Mouse (Mus musculus) limb, embryonic 14.5 days (tissue): Measurements from ENCODE around the gene Memo1. TPM values are rescaled to one million over a fixed set of nuclear protein-coding genes. Genes with fewer than 3 reads are reported as not detected.
A peak's percentile ranks its signal among the peaks of the same experiment; 100 is the strongest.

ENCODE experiments used
- ATAC-seq: fragments of 200-750 bp; cut with Nextera tagmentation; 2 replicates; pipeline ENCODE4 v1.8.0; 2017; ENCODE audit warnings: low read depth, moderate number of reproducible peaks, moderate TSS enrichment; ENCODE audit not compliant: low FRiP score
- DNase-seq: peaks from one replicate; pipeline ENCODE4 v3.0.0-alpha.2; 2015; ENCODE audit warnings: low spot score
- H3K27ac ChIP-seq: fragments of 300-500 bp; sonication (generic); replicated peaks from 2 replicates; pipeline ENCODE4 v1.5.1; 2014; ENCODE audit warnings: low read depth, mild to moderate bottlenecking, low read length, moderate library complexity, mixed read lengths
- H3K27me3 ChIP-seq: fragments of 300-500 bp; sonication (generic); 2 replicates; pipeline ENCODE4 v1.6.1; 2014; ENCODE audit warnings: low read length, mixed read lengths; ENCODE audit not compliant: control insufficient read depth, insufficient read depth
- H3K36me3 ChIP-seq: fragments of 300-500 bp; sonication (generic); 2 replicates; pipeline ENCODE4 v1.6.1; 2014; ENCODE audit warnings: mild to moderate bottlenecking, low read length, moderate library complexity, mixed read lengths; ENCODE audit not compliant: control insufficient read depth, insufficient read depth
- H3K4me1 ChIP-seq: fragments of 300-500 bp; sonication (generic); 2 replicates; pipeline ENCODE4 v1.6.1; 2014; ENCODE audit warnings: antibody characterized with exemption, low read length, mixed read lengths; ENCODE audit not compliant: control insufficient read depth, insufficient read depth
- H3K4me2 ChIP-seq: fragments of 300-500 bp; sonication (generic); replicated peaks from 2 replicates; pipeline ENCODE4 v1.6.1; 2014; ENCODE audit warnings: low read depth, mild to moderate bottlenecking, low read length, moderate library complexity; ENCODE audit not compliant: severe bottlenecking
- H3K4me3 ChIP-seq: fragments of 300-500 bp; sonication (generic); replicated peaks from 2 replicates; pipeline ENCODE4 v1.5.1; 2014; ENCODE audit warnings: low read length
- H3K9ac ChIP-seq: fragments of 300-500 bp; sonication (generic); 2 replicates; pipeline ENCODE4 v1.6.1; 2014; ENCODE audit warnings: mild to moderate bottlenecking, low read depth, low read length, moderate library complexity; ENCODE audit not compliant: severe bottlenecking
- H3K9me3 ChIP-seq: fragments of 300-500 bp; sonication (generic); 2 replicates; pipeline ENCODE4 v1.6.1; 2016; ENCODE audit warnings: low read length; ENCODE audit not compliant: control insufficient read depth
- POLR2A ChIP-seq: fragments of 200-500 bp; IDR thresholded peaks from 2 replicates; pipeline ENCODE4 v1.8.0; 2012; ENCODE audit warnings: inconsistent platforms, mild to moderate bottlenecking, moderate library complexity, borderline replicate concordance; ENCODE audit not compliant: insufficient read depth, insufficient read length; ENCODE audit errors: extremely low read depth
- WGBS: fragments of 180-500 bp; shearing (Covaris S2); extraction: QIAGEN DNeasy Blood & Tissue Kit; methylation state at CpG from one replicate; pipeline ENCODE4 v1.1.7; 2014; 5-methylcytosine and 5-hydroxymethylcytosine counted together
- polyA plus RNA-seq, 2 experiments: library from polyadenylated mRNA; depleted of rRNA in 1 of 2; stranded (reverse) in 1 of 2; unstranded in 1 of 2; fragments of >200 nt; fragmentation: Nextera tagmentation in 1 of 2; extraction: Ambion mirVana in 1 of 2; gene quantifications; 2 replicates each; pipeline versions ENCODE4 v1.2.1 to v1.2.3; 2012 to 2014

Gene Memo1
- polyA plus RNA-seq, 2 experiments = 75.0 to 98.9 TPM

- Histone ChIP-seq H3K27ac (no peak overlapping the region), H3K36me3 (no peaks in the 10 kb centered on the region), H3K4me1 (peaks cover 25% of the 10 kb centered on the region), H3K4me3 (no peak overlapping the region), H3K27me3 (no peaks in the 10 kb centered on the region), H3K4me2 (no peak overlapping the region), H3K9ac (no peak overlapping the region), H3K9me3 (no peaks in the 10 kb centered on the region)
- DNase-seq = no peak
- no peak for TF ChIP-seq POLR2A
- ATAC-seq = no peak
- 32% methylated on average over 1 of the region's 1 CpGs for WGBS
Observed at GRCm38 (mm10) chr17:74265636-74266035, 29.7 kb downstream of the Memo1 start.

DNA sequence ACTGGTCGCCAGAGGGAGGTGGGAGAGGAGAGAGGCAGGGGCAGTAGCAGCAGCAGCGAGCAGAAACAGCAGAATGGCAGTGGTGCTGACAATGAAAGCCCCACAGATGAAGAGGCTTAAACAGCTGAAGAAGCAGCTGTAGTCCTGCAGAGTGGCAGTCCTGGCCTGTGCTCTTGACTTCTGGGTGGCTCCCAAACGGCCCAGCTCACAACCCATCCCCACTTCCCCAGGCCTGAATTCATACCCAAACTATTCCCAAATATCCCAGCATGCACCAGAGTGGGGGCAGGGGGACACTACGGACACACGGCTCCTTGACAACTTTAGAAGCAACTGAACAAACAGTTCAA lies 30.2 kb downstream of the Memo1 start:
- Histone ChIP-seq H3K36me3 (no peaks in the 10 kb centered on the region), H3K27ac (peak overlapping the region; percentile 11; the same call in 1 of the 2 replicates), H3K9ac (no peak overlapping the region), H3K9me3 (no peaks in the 10 kb centered on the region), H3K4me3 (no peak overlapping the region), H3K27me3 (no peaks in the 10 kb centered on the region), H3K4me2 (no peak overlapping the region), H3K4me1 (peaks cover 25% of the 10 kb centered on the region)
- peak; percentile 83 for ATAC-seq
- no peak for TF ChIP-seq POLR2A
- DNase-seq = peak; percentile 31
- 22% methylated on average over 5 of the region's 5 CpGs for WGBS

DNA sequence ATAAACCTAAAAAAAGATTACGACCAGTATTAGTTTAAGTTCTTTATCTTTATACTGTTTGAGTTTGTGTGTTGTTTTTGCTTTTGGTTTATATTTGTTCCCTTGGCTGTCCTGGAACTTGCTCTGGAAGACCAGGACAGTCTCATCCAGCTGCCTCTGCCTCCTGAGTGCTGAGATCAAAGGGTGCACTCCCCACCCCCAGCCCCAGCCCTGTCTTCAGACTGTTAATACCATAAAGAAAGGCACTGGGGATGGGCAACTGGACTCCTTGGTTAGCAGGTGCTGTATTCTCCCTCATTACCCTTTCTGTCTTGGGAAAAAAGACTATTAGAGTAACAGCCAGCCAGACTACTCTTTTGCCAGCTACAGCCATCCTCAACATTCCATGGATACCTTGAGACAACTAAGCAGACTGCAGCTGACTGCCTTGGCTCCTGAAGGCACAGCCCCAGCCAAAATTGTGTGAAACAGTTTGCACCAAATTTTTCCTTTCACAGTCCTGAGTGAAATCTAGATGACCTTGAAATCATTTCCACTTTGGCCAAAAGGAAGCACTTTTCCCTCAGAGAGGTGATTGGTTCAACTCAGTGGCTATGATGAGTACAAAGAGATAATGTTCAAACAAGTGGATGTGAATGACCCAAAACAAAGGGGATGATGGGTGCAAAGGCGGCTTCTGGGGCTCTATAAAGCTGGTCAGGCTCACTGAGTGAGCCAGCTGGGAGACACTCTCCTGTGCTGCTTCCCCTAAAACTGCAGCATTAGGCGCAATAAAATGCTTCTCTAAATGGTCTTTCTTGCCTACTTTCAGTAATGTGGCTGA lies 30.8 kb downstream of the Memo1 start:
- TF ChIP-seq POLR2A = no peak
- Histone ChIP-seq H3K4me3 (no peak overlapping the region), H3K9me3 (no peaks in the 10 kb centered on the region), H3K9ac (no peak overlapping the region), H3K27ac (peak overlapping the region; percentile 11; the same call in 1 of the 2 replicates), H3K4me2 (no peak overlapping the region), H3K36me3 (no peaks in the 10 kb centered on the region), H3K27me3 (no peaks in the 10 kb centered on the region), H3K4me1 (peaks cover 25% of the 10 kb centered on the region)
- 28% methylated on average over 3 of the region's 3 CpGs for WGBS
- DNase-seq (peak; percentile 36), ATAC-seq (0 out of 2 replicates have a peak, but pooled peaks have one; percentile 20)

- H3K9me3 ChIP-seq = no peaks in the 10 kb centered on the region
- H3K4me3 ChIP-seq = no peak overlapping the region
- peaks cover 3% of the 10 kb centered on the region for H3K36me3 ChIP-seq
- H3K27me3 ChIP-seq = no peaks in the 10 kb centered on the region
- no peak overlapping the region for H3K4me2 ChIP-seq
- ATAC-seq (no peak), DNase-seq (no peak)
- H3K4me1 ChIP-seq = peaks cover 25% of the 10 kb centered on the region
- H3K9ac ChIP-seq = no peak overlapping the region
- no peak for TF ChIP-seq POLR2A
- no peak overlapping the region for H3K27ac ChIP-seq
- WGBS = 91% methylated on average over 3 of the region's 3 CpGs
Observed at GRCm38 (mm10) chr17:74262415-74262814, 32.9 kb downstream of the Memo1 start.

DNA sequence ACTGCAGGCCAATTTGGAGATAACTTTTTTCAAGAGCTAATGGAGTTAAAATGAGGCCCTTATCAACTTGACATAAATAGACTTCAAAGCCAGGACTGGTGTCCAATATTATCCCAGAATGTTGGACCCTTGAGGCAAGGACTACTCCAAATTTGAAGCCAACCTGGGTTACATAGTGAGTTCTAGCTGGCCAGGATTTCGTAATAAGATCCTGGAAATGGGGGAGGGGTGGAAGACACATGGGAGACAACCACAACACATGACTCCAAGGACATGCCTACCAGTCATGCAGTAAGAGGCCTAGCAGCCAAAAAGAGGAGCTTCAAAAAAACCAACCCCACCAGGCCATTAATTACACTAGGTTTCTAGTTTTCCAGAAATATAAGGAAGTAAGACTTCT lies 50.0 kb downstream of the Memo1 start:
- no peak overlapping the region for H3K9ac ChIP-seq
- H3K4me3 ChIP-seq = no peak overlapping the region
- WGBS = 70% methylated on average over 1 of the region's 1 CpGs
- no peaks in the 10 kb centered on the region for H3K9me3 ChIP-seq
- H3K4me1 ChIP-seq = no peaks in the 10 kb centered on the region
- no peak for DNase-seq
- ATAC-seq = no peak
- no peaks in the 10 kb centered on the region for H3K27me3 ChIP-seq
- no peak for TF ChIP-seq POLR2A
- H3K4me2 ChIP-seq = no peak overlapping the region
- H3K36me3 ChIP-seq = peaks cover 6% of the 10 kb centered on the region; the same call in 1 of the 2 replicates
- no peak overlapping the region for H3K27ac ChIP-seq
